Mouse (Mus musculus) activated CD4-positive, CD25-positive, alpha-beta regulatory T cell, adult 4 months (primary cell): ENCODE measurements around the gene Tmc8. TPM values are rescaled to one million over a fixed set of nuclear protein-coding genes. Genes with fewer than 3 reads are reported as not detected.
"Not testable (repeated sequence)": the region's sequence is repeated elsewhere in the genome, so short reads cannot be mapped to it uniquely, and the experiment has no call there.

Source experiments
- ATAC-seq: one replicate; pipeline ENCODE4 v1.8.0; 2017
- polyA plus RNA-seq, 2 experiments: library from polyadenylated mRNA; unstranded; fragments of 100-300 nt; shearing (Covaris generic); gene quantifications; one replicate each; pipeline ENCODE4 v1.2.1; 2017

Tmc8 gene
- polyA plus RNA-seq, 2 experiments from 2014 or later, result 26.8 to 45.3 TPM

DNA sequence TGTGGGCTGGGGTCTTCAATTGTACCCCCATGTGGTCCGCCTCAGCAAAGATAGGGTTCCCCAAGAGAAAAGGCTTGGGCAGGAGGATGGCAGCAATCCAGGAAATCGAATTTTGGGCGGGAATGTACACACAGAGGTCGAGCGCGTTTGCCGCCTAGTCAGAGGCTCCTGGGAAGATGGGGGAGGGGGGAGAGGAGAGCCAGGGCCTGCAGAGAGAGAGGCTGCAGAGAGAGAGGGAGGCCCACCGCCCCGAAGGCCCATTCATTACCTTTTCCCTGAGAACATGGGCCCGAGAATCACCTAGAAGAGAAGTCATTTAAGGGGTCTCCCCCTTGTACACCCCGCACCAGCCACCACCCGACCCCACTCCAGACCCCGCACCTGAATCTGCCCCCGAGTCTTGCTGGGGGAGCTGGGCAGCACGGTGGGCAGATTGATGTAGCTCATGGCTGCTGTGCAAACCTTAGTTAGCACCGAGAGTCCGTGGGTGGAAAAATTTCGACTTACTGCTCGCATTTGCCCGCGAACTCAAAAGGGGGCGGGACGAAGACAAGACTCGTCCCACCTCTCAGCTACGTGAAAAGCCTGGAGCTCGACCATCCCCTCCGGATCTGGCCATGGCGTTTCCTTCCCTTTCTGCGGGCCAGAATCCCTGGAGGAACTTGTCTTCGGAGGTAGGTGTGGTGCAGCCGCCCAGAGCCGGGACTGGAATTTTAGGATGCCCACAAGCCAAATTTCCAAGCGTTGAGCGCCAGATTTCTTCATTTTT is 43.6 kb downstream of the Tmc8 start, which contains the start of the genes Afmid and Tk1:
TSS of gene Afmid (plus strand) at position 592 of the 769 bp plus-strand sequence.
TSS of gene Tk1 (minus strand) at position 760 of the 769 bp plus-strand sequence.
- peak; percentile 17 for ATAC-seq

DNA sequence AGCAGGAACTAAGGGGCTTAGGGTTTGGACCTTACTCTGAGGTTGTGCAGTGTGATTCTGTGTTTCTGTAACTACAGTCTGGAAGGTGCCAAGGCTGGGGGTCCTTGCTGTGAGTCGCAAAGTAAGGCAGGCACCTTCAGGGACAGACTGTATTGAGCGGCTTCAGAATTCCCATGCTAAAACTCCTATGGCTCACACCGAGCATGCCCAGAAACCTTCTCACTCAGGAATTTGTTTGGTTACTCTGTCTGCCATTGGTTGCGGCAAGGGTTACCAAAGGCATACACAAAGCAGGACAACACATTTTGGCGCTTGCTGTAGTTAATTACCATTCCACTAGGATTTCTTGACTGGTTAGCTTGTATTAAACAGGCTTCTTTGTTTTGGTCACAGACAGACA is 44.3 kb downstream of the Tmc8 start:
- ATAC-seq, result no peak

DNA sequence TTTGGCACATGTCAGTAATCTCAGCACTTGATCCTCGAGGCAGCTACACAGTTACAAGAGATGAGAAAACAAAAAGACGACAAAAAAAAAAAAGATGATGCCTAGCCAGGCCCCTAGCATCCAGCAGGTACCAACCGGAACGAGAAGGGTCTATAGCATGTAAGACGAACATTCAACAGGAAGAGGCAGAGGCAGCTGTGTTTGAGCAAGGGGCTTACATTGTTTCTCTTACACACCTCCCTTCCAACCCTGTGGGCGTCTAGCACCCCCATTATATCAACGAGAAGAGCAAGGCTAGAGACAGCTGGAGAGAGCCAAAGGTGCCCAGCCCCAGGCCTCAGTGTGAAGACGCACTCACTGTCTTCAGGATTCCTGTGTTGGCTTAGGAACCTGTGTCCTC is 45.0 kb downstream of the Tmc8 start:
- ATAC-seq, result no peak

DNA sequence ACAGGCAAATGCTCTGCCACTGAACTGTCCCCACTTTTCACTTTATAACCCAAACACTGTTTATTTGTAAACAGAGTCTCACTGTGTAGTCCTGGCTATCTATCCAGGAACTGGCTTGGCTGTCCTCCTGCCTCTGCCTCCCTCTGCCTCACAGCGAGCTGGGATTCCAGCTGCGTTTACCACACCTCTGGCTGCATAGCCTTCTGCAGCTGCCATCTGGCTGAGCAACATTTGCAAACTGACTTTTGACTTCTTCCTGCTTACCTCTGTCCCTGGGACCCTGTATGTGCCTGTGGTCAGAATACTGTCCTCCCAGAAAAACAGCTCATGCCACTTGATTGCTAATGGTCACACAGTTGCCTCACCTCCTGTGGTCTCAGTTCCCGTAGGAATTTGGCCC is 45.5 kb downstream of the Tmc8 start:
- no peak for ATAC-seq

DNA sequence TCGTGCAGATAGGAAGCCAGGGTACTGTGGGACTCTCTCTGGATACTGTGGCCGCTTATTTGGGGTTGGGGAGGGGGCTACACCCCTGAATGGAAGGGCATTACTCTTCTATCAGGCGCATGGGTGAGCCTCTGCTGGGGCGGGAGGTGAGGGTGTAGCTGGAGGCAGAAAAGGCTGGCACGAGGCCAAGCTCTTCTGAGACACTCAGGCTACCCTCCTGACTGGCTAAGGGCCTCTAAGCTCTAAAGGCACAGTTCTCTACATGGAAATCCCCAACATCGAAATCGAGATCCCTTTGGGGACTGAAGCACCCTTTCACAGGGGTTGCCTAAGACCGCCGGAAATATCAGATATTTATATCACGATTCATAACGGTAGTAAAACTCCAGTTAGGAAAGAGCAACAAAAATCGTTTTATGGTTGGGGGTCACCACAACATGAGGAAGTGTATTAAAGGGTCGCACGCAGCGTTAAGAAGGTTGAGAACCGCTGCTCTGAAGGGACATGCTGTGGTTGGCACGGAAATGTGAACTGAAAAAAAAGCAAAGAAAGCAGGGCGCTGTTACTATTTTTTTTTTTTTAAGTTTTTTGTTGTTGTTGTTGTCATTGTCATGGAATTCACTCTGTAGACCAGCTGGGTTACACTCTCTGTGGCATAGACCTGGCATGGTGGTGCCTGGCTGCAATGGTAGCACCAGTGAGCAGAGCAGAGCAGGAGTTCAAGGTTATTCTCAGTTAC is 46.4 kb downstream of the Tmc8 start:
- ATAC-seq, result peak; percentile 30

DNA sequence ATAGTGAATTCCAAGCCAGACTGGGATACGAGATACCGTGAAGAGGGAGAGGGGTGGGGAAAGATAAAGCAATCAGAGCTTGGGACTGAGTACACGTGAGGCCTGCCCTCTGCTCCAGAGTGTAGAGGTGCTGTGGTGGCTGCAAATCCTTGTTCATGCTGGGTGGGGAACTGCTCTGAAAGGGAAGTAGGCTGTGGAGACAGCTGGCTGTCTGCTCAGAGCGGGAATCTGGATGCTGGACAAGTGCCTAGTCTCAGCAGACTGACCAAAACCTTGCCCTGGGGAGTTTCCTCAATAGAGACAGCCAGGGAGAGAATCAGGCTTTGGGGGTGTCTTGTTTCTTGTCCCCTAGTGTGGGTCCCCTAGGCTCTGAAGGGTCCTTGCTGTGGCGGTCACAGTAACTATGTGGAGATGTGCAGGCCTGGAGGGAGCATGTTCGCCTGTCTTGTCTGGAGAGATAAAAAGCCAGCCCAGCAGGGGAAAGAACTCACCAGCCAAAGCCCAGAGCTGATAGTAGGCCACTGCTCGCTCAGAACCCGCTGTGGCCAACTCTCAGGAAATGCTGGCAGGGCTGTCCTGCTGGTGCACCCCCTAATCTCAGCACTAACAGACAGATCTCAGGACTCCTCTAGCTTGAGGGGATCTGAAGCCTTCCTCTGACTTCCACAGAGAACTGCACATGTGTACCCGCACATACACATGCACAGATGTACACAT is 47.2 kb downstream of the Tmc8 start:
- no peak for ATAC-seq

DNA sequence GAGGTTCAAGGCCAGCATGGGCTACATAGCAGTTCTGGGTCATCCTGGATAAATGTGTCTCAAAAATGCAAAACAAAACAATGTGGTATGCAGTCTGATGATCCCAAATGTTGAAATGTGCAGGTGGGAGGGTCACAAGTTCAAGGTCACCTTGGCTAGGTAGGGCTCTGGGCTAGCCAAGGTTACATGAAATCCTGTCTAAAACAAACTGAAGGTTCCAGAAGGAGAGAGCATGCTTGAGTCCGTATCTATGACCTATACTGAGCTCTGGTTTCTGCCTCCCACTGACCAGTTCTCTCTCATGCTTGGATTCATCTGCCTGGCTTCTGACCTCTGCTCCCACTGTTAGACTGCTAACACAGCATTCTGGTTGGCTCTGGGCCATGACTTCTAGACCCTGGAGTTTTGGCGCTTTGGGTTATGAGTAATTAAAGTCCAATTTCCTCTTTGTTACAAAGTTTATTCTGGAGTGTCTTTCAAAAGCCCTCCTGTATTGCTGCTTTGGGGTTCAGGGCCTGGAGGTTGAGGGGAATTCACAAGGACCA is 47.9 kb downstream of the Tmc8 start:
- no peak for ATAC-seq

DNA sequence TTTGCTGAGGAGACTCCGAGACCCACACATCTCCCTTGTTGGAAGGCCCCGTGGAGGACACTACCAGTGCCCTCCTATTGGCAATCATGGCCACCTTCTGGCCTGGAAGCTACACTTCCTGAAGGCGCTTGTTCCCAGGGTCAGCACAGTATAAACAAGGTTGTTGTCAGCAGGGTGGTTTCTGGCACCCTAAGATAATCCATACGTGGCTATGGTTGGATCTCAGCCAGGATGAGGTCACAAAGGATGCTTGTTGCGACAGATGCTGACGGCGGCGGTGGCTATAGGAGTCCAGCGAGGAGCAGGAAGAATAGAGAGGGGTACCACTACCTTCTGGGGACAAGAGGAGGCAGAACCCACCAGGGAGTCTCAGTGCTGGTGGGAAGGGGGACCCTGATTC is 48.5 kb downstream of the Tmc8 start:
- no peak for ATAC-seq

DNA sequence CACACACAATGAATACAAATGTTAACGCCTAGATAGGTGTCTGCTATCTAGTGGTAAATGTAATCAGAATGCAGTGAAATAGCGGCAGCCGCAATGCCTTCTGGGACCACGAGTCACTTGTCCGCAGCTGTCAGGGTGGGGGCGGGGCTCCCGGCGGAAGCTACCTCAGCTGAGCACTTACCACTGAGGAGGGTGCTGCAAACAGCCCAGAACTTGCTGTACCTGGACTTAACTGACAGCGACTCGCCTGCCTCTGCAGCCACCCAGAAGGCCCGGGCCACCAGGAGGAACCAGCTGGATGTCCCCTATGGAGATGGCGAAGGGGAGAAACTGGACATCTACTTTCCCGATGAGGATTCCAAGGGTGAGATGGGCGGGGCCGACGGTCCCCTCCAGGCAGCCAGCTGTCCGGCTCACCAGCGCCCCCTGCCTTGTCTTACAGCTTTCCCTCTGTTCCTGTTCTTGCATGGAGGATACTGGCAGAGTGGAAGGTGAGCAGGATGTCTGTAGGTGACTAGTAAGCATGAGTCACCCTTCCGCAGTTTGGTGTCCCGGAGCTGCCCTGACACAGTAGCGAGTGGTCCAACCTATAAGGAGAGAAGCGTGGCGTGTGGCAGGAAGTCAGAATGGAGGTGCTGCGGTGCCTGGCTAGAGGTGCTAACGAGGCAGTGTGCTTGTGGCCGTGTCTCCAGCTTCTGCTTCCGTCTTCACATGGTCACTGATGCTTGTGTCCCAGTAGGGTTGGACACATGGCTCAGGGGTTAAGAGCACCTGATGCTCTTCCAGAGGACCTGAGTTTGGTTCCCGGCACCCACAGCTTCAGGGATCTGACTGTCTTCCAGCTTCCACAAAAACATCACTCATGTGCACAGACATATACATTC is 50.5 kb downstream of the Tmc8 start:
- peak; percentile 90 for ATAC-seq

DNA sequence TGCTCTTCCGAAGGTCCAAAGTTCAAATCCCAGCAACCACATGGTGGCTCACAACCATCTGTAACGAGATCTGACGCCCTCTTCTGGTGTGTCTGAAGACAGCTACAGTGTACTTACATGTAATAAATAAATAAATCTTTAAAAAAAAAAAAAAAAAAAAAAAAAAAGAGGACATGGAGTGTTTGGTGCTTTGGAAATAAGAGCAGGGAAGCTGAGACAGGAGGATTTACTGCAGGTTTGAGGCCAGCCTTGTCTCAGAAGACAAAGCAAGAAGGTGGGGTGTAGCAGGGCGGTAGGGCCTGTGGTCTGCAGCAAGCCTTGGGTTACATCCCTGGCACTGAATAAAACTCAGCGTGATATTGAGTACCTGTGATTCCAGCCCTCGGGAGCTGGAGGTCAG is 51.6 kb downstream of the Tmc8 start:
- ATAC-seq, result not testable (repeated sequence)

DNA sequence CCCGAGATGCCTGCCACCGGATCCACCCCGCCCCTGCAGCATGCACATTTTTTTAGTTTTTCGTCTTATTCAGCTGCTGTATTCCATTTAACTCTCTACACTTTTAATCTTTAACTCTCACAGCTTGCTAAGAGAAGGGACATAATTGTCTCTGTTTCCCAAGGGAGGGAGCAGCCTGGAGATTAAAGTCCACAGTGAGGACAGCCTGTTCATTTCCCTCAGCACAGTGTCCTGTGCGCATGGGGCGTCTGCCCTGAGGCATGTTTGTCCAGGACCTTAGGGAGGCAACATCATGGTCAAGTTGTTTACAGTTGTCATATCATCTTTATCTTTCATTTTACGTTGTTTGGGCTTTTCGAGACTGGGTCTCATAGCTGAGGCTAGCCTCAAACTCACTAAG is 52.2 kb downstream of the Tmc8 start:
- no peak for ATAC-seq

DNA sequence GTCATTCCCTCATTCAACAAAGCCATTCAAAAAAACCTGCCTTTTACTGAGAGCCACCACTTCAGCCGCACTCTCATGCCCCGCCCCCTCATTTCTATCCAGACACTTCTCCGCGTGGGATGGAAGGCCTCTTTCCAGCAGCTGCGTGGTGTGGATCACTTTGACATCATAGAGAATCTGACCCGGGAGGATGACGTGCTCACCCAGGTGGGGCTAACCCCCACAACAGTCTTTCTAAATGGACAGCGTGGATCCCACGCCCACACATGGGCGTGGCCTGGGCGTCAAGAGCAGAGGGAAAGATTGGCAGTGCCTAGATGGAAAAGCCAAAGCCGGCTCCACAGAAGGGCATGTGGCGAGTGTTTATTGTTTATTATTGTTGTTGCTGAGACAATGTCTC is 54.4 kb downstream of the Tmc8 start:
- ATAC-seq, result no peak

DNA sequence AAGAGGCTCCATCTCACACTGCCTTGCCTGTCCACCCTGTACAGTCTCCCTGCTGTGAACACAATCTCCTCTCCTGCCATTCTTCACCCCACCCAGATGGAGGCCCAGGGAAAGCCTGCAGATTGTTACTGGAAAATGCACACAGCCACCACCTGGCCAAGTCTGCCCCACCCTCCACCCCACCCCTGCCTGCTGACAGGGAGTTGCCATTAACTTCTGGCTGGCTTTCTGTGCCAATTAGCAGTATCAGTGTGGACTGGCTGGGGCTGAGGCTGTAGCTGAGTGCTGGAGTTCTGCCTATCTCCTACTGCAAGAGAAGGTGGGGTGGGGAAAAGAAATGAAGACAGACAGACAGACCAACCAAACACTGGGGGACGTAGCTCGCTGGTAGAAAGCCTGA is 56.7 kb downstream of the Tmc8 start:
- no peak for ATAC-seq

DNA sequence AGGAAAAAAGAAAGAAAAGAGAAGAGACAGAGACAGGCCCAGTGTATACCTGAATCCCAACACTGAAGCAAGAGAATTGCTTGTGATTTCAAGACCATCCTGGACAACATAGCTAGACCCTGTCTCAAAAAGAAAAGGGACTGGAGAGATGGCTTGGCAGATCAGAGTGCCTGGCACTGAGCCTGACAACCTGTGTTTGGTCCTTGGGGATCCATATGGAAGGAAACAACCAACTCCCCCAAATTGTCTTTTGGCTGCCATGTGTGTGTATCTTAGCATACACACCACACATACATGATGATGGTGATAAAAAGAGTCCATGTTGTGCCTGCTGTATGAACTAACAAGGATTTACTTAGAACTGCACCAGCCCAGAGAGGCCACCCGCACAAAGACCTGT is 57.1 kb downstream of the Tmc8 start:
- no peak for ATAC-seq

DNA sequence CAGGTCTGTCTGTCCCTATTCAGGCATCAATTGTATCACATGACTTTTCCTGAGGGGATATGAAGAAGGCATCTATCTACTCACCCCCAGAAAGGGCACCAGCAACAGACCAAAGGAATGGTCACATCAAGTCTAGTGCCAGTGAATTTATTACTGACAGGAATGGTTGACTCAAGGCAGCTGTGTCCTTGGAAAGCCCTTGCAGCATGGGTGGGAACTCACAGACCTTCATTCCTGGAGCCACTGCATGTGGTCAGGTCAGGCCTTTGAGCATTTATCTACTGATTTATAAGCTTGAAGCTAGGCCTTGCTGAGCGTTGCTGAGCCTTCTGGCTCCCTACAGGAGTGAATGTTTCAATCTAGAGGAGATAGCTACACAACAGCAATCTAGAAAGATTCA is 59.0 kb downstream of the Tmc8 start:
- ATAC-seq, result no peak

Other genes starting within 250 kb of the Tmc8 start
- 10 to 100 TPM; 14.3 to 16.8 TPM for gene Tnrc6c, start 127.8 kb upstream of the Tmc8 start, polyA plus RNA-seq
- gene Tmc6, start 122 bp downstream of the Tmc8 start, polyA plus RNA-seq, result 100 to 1,000 TPM in 1 of 2 experiments, 10 to 100 TPM in 1; 88.2 to 107 TPM
- gene 6030468B19Rik, start 15.6 kb downstream of the Tmc8 start, polyA plus RNA-seq, result 1 to 10 TPM; 1.3 to 1.9 TPM
- gene Gm20708, start 27.6 kb downstream of the Tmc8 start, polyA plus RNA-seq, result 1 to 10 TPM; 3.8 to 5.6 TPM
- gene Syngr2, start 27.6 kb downstream of the Tmc8 start, polyA plus RNA-seq, result 100 to 1,000 TPM in 1 of 2 experiments, 10 to 100 TPM in 1; 76.0 to 131 TPM
- gene Afmid, start 43.8 kb downstream of the Tmc8 start, polyA plus RNA-seq, result 10 to 100 TPM; 23.5 to 24.7 TPM
- 10 to 100 TPM; 52.4 to 88.7 TPM for gene Tk1, start 44.0 kb downstream of the Tmc8 start, polyA plus RNA-seq
- gene Birc5, start 67.2 kb downstream of the Tmc8 start, polyA plus RNA-seq, result 100 to 1,000 TPM in 1 of 2 experiments, 10 to 100 TPM in 1; 88.3 to 110 TPM
- not detected for gene Tmem235, start 78.7 kb downstream of the Tmc8 start, polyA plus RNA-seq
- 10 to 100 TPM; 12.8 to 17.7 TPM for gene Tha1, start 91.4 kb downstream of the Tmc8 start, polyA plus RNA-seq
- 10 to 100 TPM; 42.5 to 43.1 TPM for gene Socs3, start 188.0 kb downstream of the Tmc8 start, polyA plus RNA-seq
- 10 to 100 TPM; 34.6 to 38.3 TPM for gene Pgs1, start 204.2 kb downstream of the Tmc8 start, polyA plus RNA-seq